Mouse (Mus musculus) lung, postnatal 0 days (tissue): ENCODE measurements around the gene Gm12216. TPM values are rescaled to one million over a fixed set of nuclear protein-coding genes. Genes with fewer than 3 reads are reported as not detected.
"Not testable (repeated sequence)": the region's sequence is repeated elsewhere in the genome, so short reads cannot be mapped to it uniquely, and the experiment has no call there.

ENCODE experiments used
- ATAC-seq: fragments of 200-750 bp; cut with Nextera tagmentation; 2 replicates; pipeline ENCODE4 v1.8.0; 2017; ENCODE audit warnings: moderate library complexity
- DNase-seq: peaks from one replicate; pipeline ENCODE4 v3.0.0-alpha.2; 2016; ENCODE audit warnings: low spot score
- H3K27ac ChIP-seq: fragments of 300-500 bp; sonication (generic); 2 replicates; pipeline ENCODE4 v1.5.1; 2014; ENCODE audit warnings: antibody characterized with exemption, mild to moderate bottlenecking, low read length, mixed read lengths
- H3K27me3 ChIP-seq: fragments of 300-500 bp; sonication (generic); replicated peaks from 2 replicates; pipeline ENCODE4 v1.6.1; 2014; ENCODE audit warnings: low read length, mixed read lengths; ENCODE audit not compliant: insufficient read depth
- H3K36me3 ChIP-seq: fragments of 300-500 bp; sonication (generic); 2 replicates; pipeline ENCODE4 v1.6.1; 2014; ENCODE audit warnings: low read length, mixed read lengths; ENCODE audit not compliant: insufficient read depth
- H3K4me1 ChIP-seq: fragments of 300-500 bp; sonication (generic); 2 replicates; pipeline ENCODE4 v1.6.1; 2014; ENCODE audit warnings: antibody characterized with exemption, low read depth, low read length, mixed read lengths; ENCODE audit not compliant: insufficient read depth
- H3K4me2 ChIP-seq: fragments of 300-500 bp; sonication (generic); replicated peaks from 2 replicates; pipeline ENCODE4 v1.6.1; 2014; ENCODE audit warnings: low read depth, mild to moderate bottlenecking, low read length, moderate library complexity, mixed read lengths
- H3K4me3 ChIP-seq: fragments of 300-500 bp; sonication (generic); 2 replicates; pipeline ENCODE4 v1.5.1; 2014; ENCODE audit warnings: low read depth, low read length
- H3K9ac ChIP-seq: fragments of 300-500 bp; sonication (generic); replicated peaks from 2 replicates; pipeline ENCODE4 v1.6.1; 2014; ENCODE audit warnings: low read depth, mild to moderate bottlenecking
- H3K9me3 ChIP-seq: fragments of 300-500 bp; sonication (generic); 2 replicates; pipeline ENCODE4 v1.6.1; 2016; ENCODE audit warnings: low read length, mixed read lengths
- CTCF ChIP-seq: IDR thresholded peaks from 2 replicates; pipeline ENCODE4 v1.5.1; 2016; ENCODE audit warnings: antibody characterized with exemption, mild to moderate bottlenecking
- EP300 ChIP-seq: IDR thresholded peaks from 2 replicates; pipeline ENCODE4 v1.6.1; 2016; ENCODE audit warnings: antibody characterized with exemption, mild to moderate bottlenecking, control low read depth
- WGBS: fragments of 180-500 bp; shearing (Covaris S2); extraction: QIAGEN DNeasy Blood & Tissue Kit; methylation state at CpG from one replicate; pipeline ENCODE4 v1.1.7; 2014; 5-methylcytosine and 5-hydroxymethylcytosine counted together
- polyA plus RNA-seq: library from polyadenylated mRNA; unstranded; fragments of >200 nt; fragmentation: Nextera tagmentation; extraction: Ambion mirVana; gene quantifications from 2 replicates; pipeline ENCODE4 v1.2.1, GENCODE M21; 2015

Gene Gm12216
- polyA plus RNA-seq, 1 experiment from 2014 or later = 5.4 TPM

GRCm38 (mm10) chr11:53890906-53891504, 31.9 kb upstream of the Gm12216 start:
- Histone ChIP-seq H3K27me3 (no peaks in the 10 kb centered on the region), H3K4me3 (peak overlapping the region; percentile 53), H3K4me1 (peaks cover 6% of the 10 kb centered on the region; the same call in 1 of the 2 replicates), H3K36me3 (no peaks in the 10 kb centered on the region), H3K9ac (peak overlapping the region; percentile 65), H3K9me3 (no peaks in the 10 kb centered on the region), H3K27ac (peak overlapping the region; percentile 61), H3K4me2 (peak overlapping the region; percentile 82)
- TF ChIP-seq EP300 = no peak
- TF ChIP-seq CTCF = no peak
- no peak for DNase-seq
- peak; percentile 4 for ATAC-seq
- 4% methylated on average over 32 of the region's 33 CpGs for WGBS

- Histone ChIP-seq H3K36me3 (no peaks in the 10 kb centered on the region), H3K9ac (no peak overlapping the region; the same call in 1 of the 2 replicates)
Observed at GRCm38 (mm10) chr11:53890225-53890624, 31.2 kb upstream of the Gm12216 start.

GRCm38 (mm10) chr11:53889091-53889645, 30.1 kb upstream of the Gm12216 start:
- peaks cover 6% of the 10 kb centered on the region; the same call in 1 of the 2 replicates for H3K4me1 ChIP-seq
- TF ChIP-seq CTCF = no peak
- no peak for TF ChIP-seq EP300

More at GRCm38 (mm10) chr11:53890225-53890624, 31.2 kb upstream of the Gm12216 start:
- peak overlapping the region; percentile 82 for H3K4me2 ChIP-seq
- no peak overlapping the region for H3K27ac ChIP-seq
- 85% methylated on average over 2 of the region's 2 CpGs for WGBS
- no peak for TF ChIP-seq CTCF
- TF ChIP-seq EP300 = no peak
- DNase-seq (no peak), ATAC-seq (no peak)
- H3K27me3 ChIP-seq = no peaks in the 10 kb centered on the region
- H3K4me1 ChIP-seq = peaks cover 6% of the 10 kb centered on the region; the same call in 1 of the 2 replicates
- no peaks in the 10 kb centered on the region for H3K9me3 ChIP-seq
- peak overlapping the region; percentile 53; the same call in 1 of the 2 replicates for H3K4me3 ChIP-seq

GRCm38 (mm10) chr11:53888242-53888641, 29.2 kb upstream of the Gm12216 start:
- H3K36me3 ChIP-seq = no peaks in the 10 kb centered on the region
- TF ChIP-seq CTCF (no peak), EP300 (no peak)
- DNase-seq (no peak), ATAC-seq (no peak)
- WGBS = 81% methylated on average over 4 of the region's 4 CpGs
- H3K4me1 ChIP-seq = peaks cover 6% of the 10 kb centered on the region; the same call in 1 of the 2 replicates
- no peak overlapping the region for H3K4me3 ChIP-seq
- no peaks in the 10 kb centered on the region for H3K9me3 ChIP-seq
- H3K9ac ChIP-seq = no peak overlapping the region
- no peak overlapping the region for H3K27ac ChIP-seq
- H3K27me3 ChIP-seq = no peaks in the 10 kb centered on the region
- H3K4me2 ChIP-seq = no peak overlapping the region

More at GRCm38 (mm10) chr11:53889091-53889645, 30.1 kb upstream of the Gm12216 start:
- no peak overlapping the region; the same call in 1 of the 2 replicates for H3K4me2 ChIP-seq
- no peak overlapping the region for H3K9ac ChIP-seq
- no peaks in the 10 kb centered on the region for H3K27me3 ChIP-seq
- ATAC-seq = no peak
- WGBS = 54% methylated on average over 4 of the region's 4 CpGs
- peak; percentile 26 for DNase-seq
- no peaks in the 10 kb centered on the region for H3K36me3 ChIP-seq
- no peak overlapping the region; the same call in 1 of the 2 replicates for H3K4me3 ChIP-seq
- no peaks in the 10 kb centered on the region for H3K9me3 ChIP-seq
- H3K27ac ChIP-seq = no peak overlapping the region

- no peak overlapping the region for H3K4me2 ChIP-seq
- 81% methylated on average over 2 of the region's 2 CpGs for WGBS
- TF ChIP-seq EP300 = no peak
- no peak for TF ChIP-seq CTCF
- no peak overlapping the region for H3K27ac ChIP-seq
- DNase-seq (no peak), ATAC-seq (no peak)
- H3K9me3 ChIP-seq = no peaks in the 10 kb centered on the region
- no peaks in the 10 kb centered on the region for H3K4me1 ChIP-seq
- H3K27me3 ChIP-seq = no peaks in the 10 kb centered on the region
- no peaks in the 10 kb centered on the region for H3K36me3 ChIP-seq
- H3K4me3 ChIP-seq = no peak overlapping the region
- H3K9ac ChIP-seq = no peak overlapping the region
Observed at GRCm38 (mm10) chr11:53883287-53883686, 24.2 kb upstream of the Gm12216 start.

GRCm38 (mm10) chr11:53878096-53878495, 19.0 kb upstream of the Gm12216 start:
- not testable (repeated sequence) for H3K9me3 ChIP-seq, H3K4me3 ChIP-seq, H3K4me2 ChIP-seq, ATAC-seq, H3K27ac ChIP-seq, H3K4me1 ChIP-seq, H3K36me3 ChIP-seq, H3K27me3 ChIP-seq, DNase-seq, H3K9ac ChIP-seq
- 82% methylated on average over 5 of the region's 5 CpGs for WGBS
